Mouse (Mus musculus) central nervous system, embryonic 14 days (tissue): ENCODE results near the gene Atad2b. TPM values are rescaled to one million over a fixed set of nuclear protein-coding genes. Genes with fewer than 3 reads are reported as not detected.

Experiments used
- polyA plus RNA-seq: library from polyadenylated mRNA; depleted of rRNA; stranded (reverse); fragments of >200 nt; gene quantifications from 2 replicates; pipeline ENCODE4 v1.2.3, GENCODE M21; 2012; rRNA removed

The Atad2b gene
- polyA plus RNA-seq, result 26.7 and 27.9 TPM in 2 replicates

DNA sequence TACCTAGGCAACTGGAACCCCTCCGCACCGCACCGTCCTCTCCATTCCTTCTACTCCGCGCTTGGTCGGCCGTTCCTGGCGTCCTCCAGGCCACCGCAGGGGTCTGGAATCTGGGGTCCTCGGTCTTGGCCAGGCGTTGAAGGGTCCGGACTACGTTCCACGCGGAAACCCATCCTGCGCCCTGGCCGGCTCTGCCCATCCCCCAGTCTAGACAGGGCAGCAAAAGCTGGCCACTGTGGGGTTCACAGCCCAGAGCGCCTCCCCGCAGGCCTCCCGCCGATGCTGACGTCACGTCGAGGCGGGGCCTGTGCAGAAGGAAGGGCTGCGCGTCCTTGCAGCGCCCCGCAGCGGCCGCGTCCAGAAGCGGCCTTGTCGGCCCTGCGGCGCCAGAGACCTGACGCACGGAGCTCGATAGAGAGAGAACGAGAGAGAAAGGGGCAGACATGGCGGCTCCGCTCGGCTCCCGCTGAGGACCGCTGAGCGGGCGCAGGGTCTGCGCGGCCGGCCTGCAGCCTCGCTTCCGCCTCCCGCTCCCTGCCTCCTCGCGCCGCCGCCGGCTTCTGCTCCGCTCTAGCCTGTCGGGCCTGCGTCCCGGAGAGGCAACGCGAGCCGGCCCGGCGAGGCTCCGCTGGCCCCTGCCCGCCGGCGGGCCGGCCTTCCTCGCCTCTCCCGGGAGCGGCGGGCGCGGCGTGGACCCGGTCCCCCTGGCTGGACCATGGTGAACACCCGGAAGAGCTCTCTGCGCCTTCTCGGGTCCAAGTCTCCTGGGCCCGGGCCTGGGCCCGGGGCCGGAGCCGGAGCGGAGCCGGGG lies at the start of gene Atad2b:
Gene Atad2b, plus strand, starts transcription at position 360 of the 811 bp plus-strand sequence.

DNA sequence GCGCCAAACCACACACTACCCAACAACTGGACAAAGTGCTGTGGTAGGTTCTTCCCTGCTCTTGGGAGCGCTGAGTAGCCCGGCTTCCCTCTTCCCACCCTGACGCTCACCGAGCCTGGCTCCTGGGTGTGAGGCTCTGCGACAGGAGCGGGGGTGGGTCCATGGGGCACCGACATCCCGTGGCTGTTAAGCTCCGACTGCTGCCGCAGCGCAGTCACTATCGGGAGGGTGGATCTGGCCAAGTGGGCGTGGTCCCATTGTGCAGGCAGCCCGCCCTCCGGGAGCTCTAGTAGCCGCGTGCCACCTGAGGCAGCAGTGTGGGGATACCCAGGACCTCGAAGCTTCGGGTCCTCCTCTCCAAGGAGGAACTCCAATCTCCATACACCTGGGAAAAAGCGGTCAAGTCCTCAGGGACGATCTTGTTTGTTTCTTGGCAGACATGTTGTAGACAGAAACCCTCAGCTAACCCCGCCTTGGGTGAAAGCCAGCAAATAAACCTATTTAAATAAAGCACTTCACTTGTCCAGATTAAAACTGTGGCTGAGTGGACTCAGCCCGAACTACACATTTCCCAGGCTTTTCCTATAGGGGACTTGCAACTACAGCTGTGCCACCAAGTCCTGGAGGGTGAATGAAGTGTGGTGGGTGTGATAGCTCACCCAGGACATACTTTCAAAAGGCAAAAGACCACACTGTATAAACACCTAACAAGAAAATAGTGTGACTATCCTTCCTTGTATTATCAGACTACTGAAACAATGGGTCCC lies 42.8 kb upstream of the Atad2b start, which contains the start of gene Mfsd2b:
Gene Mfsd2b, minus strand, starts transcription at position 199 of the 767 bp plus-strand sequence.

DNA sequence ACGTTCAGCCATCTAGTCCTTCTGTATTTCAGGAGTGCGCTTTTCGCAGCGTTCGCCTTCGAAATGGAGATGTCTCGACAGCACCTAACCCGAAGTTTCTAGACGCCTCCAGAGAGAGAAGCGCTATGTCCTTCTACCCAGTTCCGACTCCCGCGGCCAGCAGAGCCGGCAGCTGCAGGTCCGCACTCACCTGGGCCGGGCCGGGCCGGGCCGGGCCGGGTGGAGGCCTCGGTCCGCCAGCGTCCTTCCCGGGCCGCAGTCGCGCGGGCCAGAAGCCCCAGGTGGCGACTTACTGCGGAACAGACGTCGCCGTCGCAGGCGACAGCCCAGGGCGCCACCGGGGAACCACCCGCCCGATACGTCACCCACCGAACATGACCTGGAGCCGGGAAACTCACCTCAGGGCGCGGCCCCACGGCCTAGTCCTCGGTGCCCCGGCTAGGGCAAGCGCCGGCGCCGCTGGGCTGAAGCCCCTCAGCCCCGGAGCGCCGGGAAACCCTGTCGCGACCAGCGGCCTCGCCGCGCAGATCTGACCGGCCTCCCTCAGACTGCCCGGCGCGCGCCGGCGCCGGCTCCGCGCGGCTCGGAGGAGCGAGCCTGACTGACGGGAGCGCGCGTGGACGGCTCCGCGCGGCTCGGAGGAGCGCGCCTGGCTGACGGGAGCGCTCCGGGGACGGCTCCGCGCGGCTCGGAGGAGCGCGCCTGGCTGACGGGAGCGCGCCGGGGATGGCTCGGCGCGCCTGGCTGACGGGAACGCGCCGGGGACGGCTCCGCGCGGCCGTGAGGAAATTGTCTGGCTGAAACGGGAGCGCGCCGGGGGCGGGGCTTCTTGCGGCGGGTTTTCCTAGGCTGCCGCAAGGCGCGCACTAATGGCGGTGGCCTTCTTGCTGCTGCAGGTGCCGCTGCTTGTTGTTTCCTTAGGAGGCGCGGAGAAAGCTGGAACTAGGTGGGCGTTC lies 9.9 kb upstream of the Atad2b start, which contains the start of gene Ubxn2a:
Gene Ubxn2a, minus strand, starts transcription at position 755 of the 956 bp plus-strand sequence.

Other genes with a start within 250 kb of the Atad2b start
- 2.1 and 2.2 TPM in 2 replicates for gene Fam228a, start 178.9 kb upstream of the Atad2b start, polyA plus RNA-seq
- 6.2 and 6.4 TPM in 2 replicates for gene Pfn4, start 148.3 kb upstream of the Atad2b start, polyA plus RNA-seq
- 3.9 and 6.9 TPM in 2 replicates for gene Fam228b, start 148.1 kb upstream of the Atad2b start, polyA plus RNA-seq
- 209 and 279 TPM in 2 replicates for gene Sf3b6, start 99.8 kb upstream of the Atad2b start, polyA plus RNA-seq
- 30.9 and 47.0 TPM in 2 replicates for gene Fkbp1b, start 75.8 kb upstream of the Atad2b start, polyA plus RNA-seq
- 12.9 and 14.4 TPM in 2 replicates for gene Wdcp, start 74.0 kb upstream of the Atad2b start, polyA plus RNA-seq
- 3.4 and 4.2 TPM in 2 replicates for gene Mfsd2b, start 43.0 kb upstream of the Atad2b start, polyA plus RNA-seq
- 9.6 and 10.7 TPM in 2 replicates for gene Ubxn2a, start 9.6 kb upstream of the Atad2b start, polyA plus RNA-seq